Mouse (Mus musculus) forebrain, embryonic 10.5 days (tissue): ENCODE results near the gene Phc2. TPM values are rescaled to one million over a fixed set of nuclear protein-coding genes. Genes with fewer than 3 reads are reported as not detected.
A peak's percentile ranks its signal among the peaks of the same experiment; 100 is the strongest.

Experiments
- DNase-seq: peaks from one replicate; pipeline ENCODE4 v3.0.0-alpha.2; 2017; ENCODE audit warnings: low spot score; ENCODE audit errors: extremely low spot score
- H3K27ac ChIP-seq: fragments of 300-500 bp; sonication (generic); 2 replicates; pipeline ENCODE4 v1.5.1; 2016; ENCODE audit warnings: mild to moderate bottlenecking
- H3K27me3 ChIP-seq: fragments of 300-500 bp; sonication (generic); 2 replicates; pipeline ENCODE4 v1.6.1; 2016; ENCODE audit warnings: mild to moderate bottlenecking; ENCODE audit not compliant: poor library complexity, severe bottlenecking
- H3K36me3 ChIP-seq: fragments of 300-500 bp; sonication (generic); replicated peaks from 2 replicates; pipeline ENCODE4 v1.6.1; 2016; ENCODE audit warnings: mild to moderate bottlenecking, moderate library complexity
- H3K4me1 ChIP-seq: fragments of 300-500 bp; sonication (generic); 2 replicates; pipeline ENCODE4 v1.6.1; 2016
- H3K4me3 ChIP-seq: fragments of 300-500 bp; sonication (generic); 2 replicates; pipeline ENCODE4 v1.5.1; 2016; ENCODE audit warnings: mild to moderate bottlenecking, moderate library complexity
- H3K9me3 ChIP-seq: fragments of 300-500 bp; sonication (generic); 2 replicates; pipeline ENCODE4 v1.6.1; 2016; ENCODE audit warnings: mild to moderate bottlenecking, moderate library complexity
- WGBS: fragments of 180-500 bp; shearing (Covaris S2); methylation state at CpG from one replicate; pipeline ENCODE4 v1.1.7; 2016; 5-methylcytosine and 5-hydroxymethylcytosine counted together
- polyA plus RNA-seq: library from polyadenylated mRNA; unstranded; fragments of >200 nt; fragmentation: Nextera tagmentation; extraction: Ambion mirVana; gene quantifications from 2 replicates; pipeline ENCODE4 v1.2.1, GENCODE M21; 2016

Phc2 gene
- polyA plus RNA-seq, 1 experiment from 2014 or later = 23.4 TPM

GRCm38 (mm10) chr4:128794198-128794597 lies 139.7 kb downstream of the Phc2 start:
- Histone ChIP-seq H3K9me3 (no peaks in the 10 kb centered on the region), H3K27ac (0 out of 2 replicates have a peak overlapping the region, but pooled peaks have one; percentile 4), H3K4me1 (peaks cover 93% of the 10 kb centered on the region), H3K27me3 (no peaks in the 10 kb centered on the region), H3K36me3 (peaks cover 59% of the 10 kb centered on the region), H3K4me3 (no peak overlapping the region)
- no peak for DNase-seq
- 91% methylated on average over 8 of the region's 8 CpGs for WGBS

GRCm38 (mm10) chr4:128795596-128795995 lies 141.1 kb downstream of the Phc2 start:
- 3% methylated on average over 9 of the region's 9 CpGs for WGBS
- H3K27ac ChIP-seq = peak overlapping the region; percentile 79
- H3K36me3 ChIP-seq = peaks cover 59% of the 10 kb centered on the region
- H3K9me3 ChIP-seq = no peaks in the 10 kb centered on the region
- H3K27me3 ChIP-seq = no peaks in the 10 kb centered on the region
- peak overlapping the region; percentile 24; the same call in 1 of the 2 replicates for H3K4me3 ChIP-seq
- H3K4me1 ChIP-seq = peaks cover 96% of the 10 kb centered on the region
- peak; percentile 75 for DNase-seq

GRCm38 (mm10) chr4:128796788-128797187 lies 142.3 kb downstream of the Phc2 start:
- no peak for DNase-seq
- Histone ChIP-seq H3K9me3 (no peaks in the 10 kb centered on the region), H3K4me3 (no peak overlapping the region), H3K27ac (no peak overlapping the region), H3K36me3 (peaks cover 60% of the 10 kb centered on the region), H3K4me1 (peaks cover 96% of the 10 kb centered on the region), H3K27me3 (no peaks in the 10 kb centered on the region)
- 78% methylated on average over 8 of the region's 8 CpGs for whole genome bisulfite sequencing

- peaks cover 40% of the 10 kb centered on the region for H3K36me3 ChIP-seq
- no peaks in the 10 kb centered on the region for H3K9me3 ChIP-seq
- H3K4me1 ChIP-seq = peaks cover 87% of the 10 kb centered on the region
- no peak overlapping the region for H3K27ac ChIP-seq
- no peak for DNase-seq
- 79% methylated on average over 9 of the region's 9 CpGs for WGBS
- no peaks in the 10 kb centered on the region for H3K27me3 ChIP-seq
- no peak overlapping the region for H3K4me3 ChIP-seq
These were observed 147.4 kb downstream of the Phc2 start for GRCm38 (mm10) chr4:128801675-128802465.

Other genes with a start within 250 kb of the Phc2 start
- gene Zscan20, start 44.6 kb upstream of the Phc2 start, polyA plus RNA-seq = 6.3 and 7.0 TPM in 2 replicates
- gene Tlr12, start 36.1 kb upstream of the Phc2 start, polyA plus RNA-seq = 0.63 and 1.0 TPM in 2 replicates
- 0.07 and 0.17 TPM in 2 replicates for gene A3galt2, start 100.7 kb downstream of the Phc2 start, polyA plus RNA-seq
- 37.1 and 37.3 TPM in 2 replicates for gene Zfp362, start 151.3 kb downstream of the Phc2 start, polyA plus RNA-seq
- 6.8 and 7.4 TPM in 2 replicates for gene Trim62, start 228.9 kb downstream of the Phc2 start, polyA plus RNA-seq